Mouse (Mus musculus): Measurements from ENCODE around the gene Stpg1. TPM values are rescaled to one million over a fixed set of nuclear protein-coding genes. Genes with fewer than 3 reads are reported as not detected.

The Stpg1 gene
- polyA plus RNA-seq, 1 experiment, result 0.02 TPM

- H3K4me1 ChIP-seq (ENCODE audit: control insufficient read depth, insufficient read depth, insufficient read length), result peaks cover 5% of the 10 kb centered on the region; the same call in 1 of the 2 replicates
- no peaks in the 10 kb centered on the region for H3K27me3 ChIP-seq (ENCODE audit: control insufficient read depth, insufficient read depth, low read length)
- no peaks in the 10 kb centered on the region for H3K36me3 ChIP-seq (ENCODE audit: control insufficient read depth, insufficient read depth, low read length)
- DNase-seq (ENCODE audit: low read depth in 1 of 2, low spot score in 2 of 2), result no peak
- WGBS, result 89% methylated on average over 4 of the region's 4 CpGs
- no peak overlapping the region for H3K27ac ChIP-seq (ENCODE audit: insufficient read depth, low read length)
- H3K4me3 ChIP-seq (ENCODE audit: extremely low read depth, insufficient read depth, insufficient read length), result no peak overlapping the region
- TF ChIP-seq POLR2A (IDR thresholded peaks at IDR 0.05; ENCODE audit: low read depth, low read length), result no peak
- TF ChIP-seq CTCF (IDR thresholded peaks at IDR 0.05; ENCODE audit: extremely low read depth, insufficient read depth, insufficient read length, insufficient replicate concordance), result no peak
Measured at GRCm38 (mm10) chr4:135546793-135547192, 52.2 kb downstream of the Stpg1 start.

GRCm38 (mm10) chr4:135547551-135547950 is 53.0 kb downstream of the Stpg1 start:
- DNase-seq (ENCODE audit: low read depth in 1 of 2, low spot score in 2 of 2), result no peak
- 64% methylated on average over 14 of the region's 14 CpGs for WGBS

GRCm38 (mm10) chr4:135548108-135548507 is 53.5 kb downstream of the Stpg1 start:
- no peak overlapping the region for H3K4me3 ChIP-seq (ENCODE audit: extremely low read depth, insufficient read depth, insufficient read length)
- no peak for DNase-seq (ENCODE audit: low read depth in 1 of 2, low spot score in 2 of 2)
- H3K36me3 ChIP-seq (ENCODE audit: control insufficient read depth, insufficient read depth, low read length), result no peaks in the 10 kb centered on the region
- no peaks in the 10 kb centered on the region for H3K27me3 ChIP-seq (ENCODE audit: control insufficient read depth, insufficient read depth, low read length)
- H3K27ac ChIP-seq (ENCODE audit: insufficient read depth, low read length), result no peak overlapping the region
- H3K4me1 ChIP-seq (ENCODE audit: control insufficient read depth, insufficient read depth, insufficient read length), result peaks cover 5% of the 10 kb centered on the region; the same call in 1 of the 2 replicates
- 81% methylated on average over 7 of the region's 7 CpGs for WGBS
- TF ChIP-seq POLR2A (IDR thresholded peaks at IDR 0.05; ENCODE audit: low read depth, low read length), result no peak
- TF ChIP-seq CTCF (IDR thresholded peaks at IDR 0.05; ENCODE audit: extremely low read depth, insufficient read depth, insufficient read length, insufficient replicate concordance), result no peak

More at GRCm38 (mm10) chr4:135547551-135547950, 53.0 kb downstream of the Stpg1 start:
- Histone ChIP-seq H3K4me1 (ENCODE audit: control insufficient read depth, insufficient read depth, insufficient read length) (peaks cover 5% of the 10 kb centered on the region; the same call in 1 of the 2 replicates), H3K27ac (ENCODE audit: insufficient read depth, low read length) (no peak overlapping the region), H3K4me3 (ENCODE audit: extremely low read depth, insufficient read depth, insufficient read length) (no peak overlapping the region), H3K27me3 (ENCODE audit: control insufficient read depth, insufficient read depth, low read length) (no peaks in the 10 kb centered on the region), H3K36me3 (ENCODE audit: control insufficient read depth, insufficient read depth, low read length) (no peaks in the 10 kb centered on the region)
- TF ChIP-seq POLR2A (IDR thresholded peaks at IDR 0.05; ENCODE audit: low read depth, low read length) (no peak), CTCF (IDR thresholded peaks at IDR 0.05; ENCODE audit: extremely low read depth, insufficient read depth, insufficient read length, insufficient replicate concordance) (no peak)

- no peak for DNase-seq (ENCODE audit: low read depth in 1 of 2, low spot score in 2 of 2)
- WGBS, result 74% methylated on average over 9 of the region's 9 CpGs
Measured at GRCm38 (mm10) chr4:135548521-135549077, 54.0 kb downstream of the Stpg1 start.

GRCm38 (mm10) chr4:135549323-135549722 is 54.7 kb downstream of the Stpg1 start:
- H3K36me3 ChIP-seq (ENCODE audit: control insufficient read depth, insufficient read depth, low read length), result no peaks in the 10 kb centered on the region
- no peak for DNase-seq (ENCODE audit: low read depth in 1 of 2, low spot score in 2 of 2)
- TF ChIP-seq CTCF (IDR thresholded peaks at IDR 0.05; ENCODE audit: extremely low read depth, insufficient read depth, insufficient read length, insufficient replicate concordance) (no peak), POLR2A (IDR thresholded peaks at IDR 0.05; ENCODE audit: low read depth, low read length) (no peak)
- no peaks in the 10 kb centered on the region for H3K27me3 ChIP-seq (ENCODE audit: control insufficient read depth, insufficient read depth, low read length)
- no peak overlapping the region for H3K27ac ChIP-seq (ENCODE audit: insufficient read depth, low read length)
- H3K4me1 ChIP-seq (ENCODE audit: control insufficient read depth, insufficient read depth, insufficient read length), result peaks cover 5% of the 10 kb centered on the region; the same call in 1 of the 2 replicates
- H3K4me3 ChIP-seq (ENCODE audit: extremely low read depth, insufficient read depth, insufficient read length), result no peak overlapping the region
- 73% methylated on average over 6 of the region's 6 CpGs for WGBS

More at GRCm38 (mm10) chr4:135548521-135549077, 54.0 kb downstream of the Stpg1 start:
- peaks cover 5% of the 10 kb centered on the region; the same call in 1 of the 2 replicates for H3K4me1 ChIP-seq (ENCODE audit: control insufficient read depth, insufficient read depth, insufficient read length)
- no peak overlapping the region for H3K27ac ChIP-seq (ENCODE audit: insufficient read depth, low read length)
- no peaks in the 10 kb centered on the region for H3K36me3 ChIP-seq (ENCODE audit: control insufficient read depth, insufficient read depth, low read length)
- H3K4me3 ChIP-seq (ENCODE audit: extremely low read depth, insufficient read depth, insufficient read length), result no peak overlapping the region
- H3K27me3 ChIP-seq (ENCODE audit: control insufficient read depth, insufficient read depth, low read length), result no peaks in the 10 kb centered on the region
- TF ChIP-seq CTCF (IDR thresholded peaks at IDR 0.05; ENCODE audit: extremely low read depth, insufficient read depth, insufficient read length, insufficient replicate concordance) (no peak), POLR2A (IDR thresholded peaks at IDR 0.05; ENCODE audit: low read depth, low read length) (no peak)

GRCm38 (mm10) chr4:135563794-135564193 is 69.2 kb downstream of the Stpg1 start:
- 13% methylated on average over 2 of the region's 2 CpGs for WGBS
- H3K4me3 ChIP-seq (ENCODE audit: extremely low read depth, insufficient read depth, insufficient read length), result no peak overlapping the region
- H3K27me3 ChIP-seq (ENCODE audit: control insufficient read depth, insufficient read depth, low read length), result peaks cover under 1% of the 10 kb centered on the region; the same call in 1 of the 2 replicates
- peaks cover under 1% of the 10 kb centered on the region; the same call in 1 of the 2 replicates for H3K4me1 ChIP-seq (ENCODE audit: control insufficient read depth, insufficient read depth, insufficient read length)
- H3K36me3 ChIP-seq (ENCODE audit: control insufficient read depth, insufficient read depth, low read length), result no peaks in the 10 kb centered on the region
- DNase-seq (ENCODE audit: low read depth in 1 of 2, low spot score in 2 of 2), result no peak
- TF ChIP-seq POLR2A (IDR thresholded peaks at IDR 0.05; ENCODE audit: low read depth, low read length) (no peak), CTCF (IDR thresholded peaks at IDR 0.05; ENCODE audit: extremely low read depth, insufficient read depth, insufficient read length, insufficient replicate concordance) (no peak)
- H3K27ac ChIP-seq (ENCODE audit: insufficient read depth, low read length), result no peak overlapping the region

- H3K4me1 ChIP-seq (ENCODE audit: control insufficient read depth, insufficient read depth, insufficient read length), result peaks cover 7% of the 10 kb centered on the region; the same call in 1 of the 2 replicates
- no peak for TF ChIP-seq POLR2A (IDR thresholded peaks at IDR 0.05; ENCODE audit: low read depth, low read length)
- TF ChIP-seq CTCF (IDR thresholded peaks at IDR 0.05; ENCODE audit: extremely low read depth, insufficient read depth, insufficient read length, insufficient replicate concordance), result no peak
- WGBS, result 83% methylated on average over 9 of the region's 9 CpGs
- no peaks in the 10 kb centered on the region for H3K36me3 ChIP-seq (ENCODE audit: control insufficient read depth, insufficient read depth, low read length)
- H3K4me3 ChIP-seq (ENCODE audit: extremely low read depth, insufficient read depth, insufficient read length), result no peak overlapping the region
- H3K27ac ChIP-seq (ENCODE audit: insufficient read depth, low read length), result no peak overlapping the region
- H3K27me3 ChIP-seq (ENCODE audit: control insufficient read depth, insufficient read depth, low read length), result peaks cover 6% of the 10 kb centered on the region; the same call in 1 of the 2 replicates
- no peak for DNase-seq (ENCODE audit: low read depth in 1 of 2, low spot score in 2 of 2)
Measured at GRCm38 (mm10) chr4:135565400-135565799, 70.8 kb downstream of the Stpg1 start.

Measured in spleen, adult 2 months (tissue).